8 mouse cellular contexts compared by ENCODE assay signal in genomic region chr5:30796125-30796524, GRCm38 (mm10). TPM values are rescaled to one million over a fixed set of nuclear protein-coding genes. Genes with fewer than 3 reads are reported as not detected.
DNase-seq lines count a peak whose midpoint lies in the region; ATAC-seq and TF ChIP-seq lines count a peak whose summit lies in the region.

No protein-coding gene starts in this region.

- H3K27ac ChIP-seq in forebrain, embryonic 16.5 days (ENCODE audit: low read length): no peak overlapping the region
- no peak overlapping the region for H3K27ac ChIP-seq in layer of hippocampus, adult 2 months
- no peak overlapping the region for H3K27ac ChIP-seq in lung, embryonic 16.5 days (ENCODE audit: low read length)

- no peaks in the 10 kb centered on the region for H3K9me3 ChIP-seq in forebrain, embryonic 16.5 days (ENCODE audit: control insufficient read depth, low read length)
- no peaks in the 10 kb centered on the region for H3K9me3 ChIP-seq in lung, embryonic 16.5 days (ENCODE audit: control insufficient read depth, low read length)

- intact Hi-C loops in heart, postnatal 25 days (cut with DNase I): loop anchor here (1.0 kb wide), 1 partner anchor 87 kb away; no protein-coding TSS in a partner anchor

- peak; percentile 74; the same call in 1 of the 2 replicates for ATAC-seq in cerebellum, adult (ENCODE audit: insufficient number of reproducible peaks, low FRiP score, low TSS enrichment)
- ATAC-seq in forebrain, embryonic 16.5 days: peak; percentile 39
- peak; percentile 31 for ATAC-seq in lung, embryonic 16.5 days (ENCODE audit: low read depth)

- H3K4me1 ChIP-seq in forebrain, embryonic 16.5 days (replicated peaks; ENCODE audit: control insufficient read depth, insufficient read depth, low read length): peaks cover 4% of the 10 kb centered on the region; the same call in 1 of the 2 replicates
- peaks cover 16% of the 10 kb centered on the region; the same call in 1 of the 2 replicates for H3K4me1 ChIP-seq in lung, embryonic 16.5 days (replicated peaks; ENCODE audit: control insufficient read depth, insufficient read depth, low read length)

- H3K9ac ChIP-seq in forebrain, embryonic 16.5 days (replicated peaks; ENCODE audit: low read depth, low read length): no peak overlapping the region
- no peak overlapping the region for H3K9ac ChIP-seq in lung, embryonic 16.5 days (ENCODE audit: low read length)

- H3K27me3 ChIP-seq in forebrain, embryonic 16.5 days (replicated peaks; ENCODE audit: control insufficient read depth, insufficient read depth, low read length): no peaks in the 10 kb centered on the region
- H3K27me3 ChIP-seq in lung, embryonic 16.5 days (ENCODE audit: control insufficient read depth, insufficient read depth, low read depth, low read length): no peaks in the 10 kb centered on the region

- H3K4me2 ChIP-seq in forebrain, embryonic 16.5 days (ENCODE audit: low read length): no peak overlapping the region
- H3K4me2 ChIP-seq in lung, embryonic 16.5 days (ENCODE audit: low read depth, low read length): no peak overlapping the region

- WGBS in forebrain, embryonic 16.5 days: 17% methylated on average over 12 of the region's 12 CpGs
- 13% methylated on average over 12 of the region's 12 CpGs for WGBS in lung, embryonic 16.5 days

- H3K4me3 ChIP-seq in forebrain, embryonic 16.5 days (replicated peaks; ENCODE audit: low read length): no peak overlapping the region
- no peak overlapping the region for H3K4me3 ChIP-seq in layer of hippocampus, adult 2 months
- no peak overlapping the region for H3K4me3 ChIP-seq in lung, embryonic 16.5 days (ENCODE audit: low read length)

- peak; percentile 84 for DNase-seq in ES-CJ7 (ENCODE audit: low read depth, low spot score)
- DNase-seq in heart, postnatal 25 days (ENCODE audit: low spot score): peak; percentile 16
- DNase-seq in layer of hippocampus, adult 2 months (ENCODE audit: low spot score in 2 of 2): peak; percentile 68 to 87
- DNase-seq in retina, embryonic 14.5 days (ENCODE audit: low spot score): peak; percentile 87
- DNase-seq in thymus, postnatal 36 days: peak; percentile 60 to 72

- H3K36me3 ChIP-seq in forebrain, embryonic 16.5 days (ENCODE audit: control insufficient read depth, insufficient read depth): peaks cover 35% of the 10 kb centered on the region
- H3K36me3 ChIP-seq in lung, embryonic 16.5 days (ENCODE audit: control insufficient read depth, insufficient read depth, low read length): no peaks in the 10 kb centered on the region

- peak; percentile 87 for TF ChIP-seq CTCF in layer of hippocampus, adult 2 months (conservative IDR thresholded peaks at IDR 0.05)

RNA-seq across cellular contexts. Expression of gene Mapre3, which starts 18.3 kb away (rescaled TPM):
- polyA plus RNA-seq in forebrain, embryonic 16.5 days (2015; fragmentation: Nextera tagmentation; extraction: Ambion mirVana): 98.6 and 118 TPM in 2 replicates
- total RNA-seq in heart, postnatal 25 days (2021): 10 to 100 TPM; 31.1 to 32.4 TPM
- 100 to 1,000 TPM; 231 to 237 TPM for total RNA-seq in layer of hippocampus, adult 2 months (2021)
- polyA plus RNA-seq in lung, embryonic 16.5 days (2015; fragmentation: Nextera tagmentation; extraction: Ambion mirVana): 22.4 and 25.4 TPM in 2 replicates

Comparison
In these comparisons a context has a peak if more than half of its experiments do, and no peak if none do; other contexts are left out.
1. DNase-seq: peak in every context shown above with its lines; median percentile 87 in retina, embryonic 14.5 days; 84 in ES-CJ7; 78 in layer of hippocampus, adult 2 months; 66 in thymus, postnatal 36 days; 16 in heart, postnatal 25 days.
2. RNA of gene Mapre3, which starts 18.3 kb away (total RNA-seq): 231 to 237 TPM in layer of hippocampus, adult 2 months; 31.1 to 32.4 TPM in heart, postnatal 25 days; every median in the first group is over 4 times any median in the second.
3. Peak in every context shown above with its lines, with median percentiles within 50 percentile points of each other: ATAC-seq.